Mouse (Mus musculus) bone marrow macrophage, adult 2 months (primary cell): ENCODE data around the gene Golm1.

ENCODE experiments used
- CTCF ChIP-seq: IDR thresholded peaks from 2 replicates; pipeline ENCODE4 v1.5.1; 2012; ENCODE audit warnings: low read depth, mild to moderate bottlenecking, low read length, moderate library complexity
- POLR2A ChIP-seq: IDR thresholded peaks from 2 replicates; pipeline ENCODE4 v1.6.1; 2012; ENCODE audit warnings: mild to moderate bottlenecking, low read depth, low read length, borderline replicate concordance

- TF ChIP-seq CTCF (no peak), POLR2A (no peak)
These were observed 84.9 kb downstream of the Golm1 start for GRCm38 (mm10) chr13:59590691-59591090.
